Mouse (Mus musculus) hindbrain, embryonic 16.5 days (tissue): ENCODE measurements at regions not wholly inside any gene's neighbourhood (a gene's known extent, or its start where the extent isn't known, plus 50 kb on each side); places are given as distances from the start of the nearest gene placed in this dataset.

Experiments
- ATAC-seq: fragments of 200-750 bp; cut with Nextera tagmentation; 2 replicates; pipeline ENCODE4 v1.8.0; 2017; ENCODE audit warnings: moderate TSS enrichment, moderate library complexity
- H3K27ac ChIP-seq: fragments of 300-500 bp; sonication (generic); 2 replicates; pipeline ENCODE4 v1.5.1; 2014; ENCODE audit warnings: low read depth, mild to moderate bottlenecking, control low read depth, low read length, moderate library complexity
- H3K27me3 ChIP-seq: fragments of 300-500 bp; sonication (generic); replicated peaks from 2 replicates; pipeline ENCODE4 v1.6.1; 2014; ENCODE audit warnings: low read length; ENCODE audit not compliant: control insufficient read depth, insufficient read depth
- H3K36me3 ChIP-seq: fragments of 300-500 bp; sonication (generic); 2 replicates; pipeline ENCODE4 v1.6.1; 2014; ENCODE audit warnings: mild to moderate bottlenecking, low read length, moderate library complexity, mixed read lengths; ENCODE audit not compliant: control insufficient read depth, insufficient read depth
- H3K4me1 ChIP-seq: fragments of 300-500 bp; sonication (generic); 2 replicates; pipeline ENCODE4 v1.6.1; 2014; ENCODE audit warnings: low read depth, low read length; ENCODE audit not compliant: control insufficient read depth, insufficient read depth
- H3K4me2 ChIP-seq: fragments of 300-500 bp; sonication (generic); 2 replicates; pipeline ENCODE4 v1.6.1; 2014; ENCODE audit warnings: mild to moderate bottlenecking, low read length, control low read depth, moderate library complexity
- H3K4me3 ChIP-seq: fragments of 300-500 bp; sonication (generic); 2 replicates; pipeline ENCODE4 v1.5.1; 2014; ENCODE audit warnings: mild to moderate bottlenecking, low read length, control low read depth, moderate library complexity
- H3K9ac ChIP-seq: fragments of 300-500 bp; sonication (generic); 2 replicates; pipeline ENCODE4 v1.6.1; 2014; ENCODE audit warnings: low read depth, mild to moderate bottlenecking, control low read depth, low read length, moderate library complexity
- H3K9me3 ChIP-seq: fragments of 300-500 bp; sonication (generic); 2 replicates; pipeline ENCODE4 v1.6.1; 2014; ENCODE audit warnings: mild to moderate bottlenecking, low read length, moderate library complexity; ENCODE audit not compliant: control insufficient read depth
- WGBS: fragments of 180-500 bp; shearing (Covaris S2); extraction: QIAGEN DNeasy Blood & Tissue Kit; methylation state at CpG from one replicate; pipeline ENCODE4 v1.1.7; 2014; 5-methylcytosine and 5-hydroxymethylcytosine counted together

GRCm38 (mm10) chr3:19458386-19458785 is 170.1 kb downstream of the 1700064H15Rik start:
- H3K4me3 ChIP-seq = no peak overlapping the region

GRCm38 (mm10) chr3:19457431-19457830 is 171.0 kb downstream of the 1700064H15Rik start:
- H3K27me3 ChIP-seq = no peaks in the 10 kb centered on the region
- no peak overlapping the region for H3K27ac ChIP-seq
- no peak for ATAC-seq
- no peak overlapping the region for H3K4me3 ChIP-seq
- H3K9ac ChIP-seq = no peak overlapping the region
- H3K9me3 ChIP-seq = no peaks in the 10 kb centered on the region
- no peak overlapping the region for H3K4me2 ChIP-seq
- H3K36me3 ChIP-seq = no peaks in the 10 kb centered on the region
- H3K4me1 ChIP-seq = no peaks in the 10 kb centered on the region
- 93% methylated on average over 2 of the region's 2 CpGs for WGBS

More at GRCm38 (mm10) chr3:19458386-19458785, 170.1 kb downstream of the 1700064H15Rik start:
- no peak overlapping the region for H3K9ac ChIP-seq
- no peak overlapping the region for H3K4me2 ChIP-seq
- no peaks in the 10 kb centered on the region for H3K4me1 ChIP-seq
- H3K9me3 ChIP-seq = no peaks in the 10 kb centered on the region
- 96% methylated on average over 8 of the region's 8 CpGs for WGBS
- H3K36me3 ChIP-seq = no peaks in the 10 kb centered on the region
- ATAC-seq = no peak
- H3K27ac ChIP-seq = no peak overlapping the region
- no peaks in the 10 kb centered on the region for H3K27me3 ChIP-seq

DNA sequence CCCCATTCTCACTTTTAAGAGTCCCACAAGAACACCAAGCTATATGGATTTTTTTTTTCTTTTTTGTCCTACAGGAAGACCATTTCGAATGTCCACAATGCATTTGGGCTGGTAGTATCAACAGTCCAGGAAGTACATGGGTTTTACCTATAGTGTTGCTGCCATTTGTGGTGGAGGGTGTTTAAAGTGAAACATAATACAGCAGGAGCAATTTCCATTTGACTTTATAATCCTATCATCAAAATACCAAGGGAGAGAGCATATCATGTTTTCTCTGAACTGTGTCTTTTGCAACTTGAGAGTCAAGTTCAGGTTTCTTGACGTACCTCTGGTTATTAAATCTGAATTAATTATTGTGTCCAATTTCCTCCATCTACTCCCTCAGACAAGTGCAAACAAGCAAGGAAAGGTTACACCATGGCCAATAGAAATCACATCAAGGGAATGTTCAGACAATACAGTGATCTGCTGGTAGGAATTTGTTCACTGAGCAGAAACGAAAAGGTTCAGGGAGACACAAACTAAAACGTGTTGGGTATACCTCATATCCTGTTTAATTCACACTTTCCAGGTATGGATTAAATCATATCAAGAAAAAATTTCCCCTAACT is 172.5 kb downstream of the 1700064H15Rik start:
- Histone ChIP-seq H3K9ac (no peak overlapping the region), H3K4me2 (no peak overlapping the region), H3K27ac (no peak overlapping the region), H3K4me1 (no peaks in the 10 kb centered on the region), H3K36me3 (no peaks in the 10 kb centered on the region), H3K9me3 (no peaks in the 10 kb centered on the region), H3K27me3 (no peaks in the 10 kb centered on the region), H3K4me3 (no peak overlapping the region)
- 82% methylated on average over 4 of the region's 4 CpGs for WGBS
- ATAC-seq = no peak

DNA sequence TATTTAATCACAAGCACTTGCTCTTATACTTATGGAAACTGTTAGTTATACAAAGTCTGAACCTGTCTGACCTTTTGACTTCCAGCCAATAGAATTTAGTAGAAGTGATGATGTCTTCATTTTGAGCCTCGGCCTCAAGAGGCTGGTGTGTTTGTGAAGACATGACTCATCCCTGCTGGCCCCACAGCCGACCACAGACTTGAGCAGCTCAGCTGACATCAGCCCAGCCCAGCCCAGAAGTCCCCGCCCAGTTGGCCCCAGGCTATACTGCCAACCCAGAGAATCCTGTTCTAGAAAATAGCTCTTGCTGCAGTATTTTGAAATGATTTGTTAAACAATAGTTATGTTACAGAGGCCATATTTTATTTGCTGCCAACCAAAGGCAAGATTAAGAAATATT is 177.5 kb downstream of the 1700064H15Rik start:
- no peaks in the 10 kb centered on the region for H3K27me3 ChIP-seq
- H3K4me3 ChIP-seq = no peak overlapping the region
- H3K36me3 ChIP-seq = no peaks in the 10 kb centered on the region
- H3K4me1 ChIP-seq = no peaks in the 10 kb centered on the region
- H3K9me3 ChIP-seq = no peaks in the 10 kb centered on the region
- no peak for ATAC-seq
- 42% methylated on average over 3 of the region's 3 CpGs for WGBS
- no peak overlapping the region for H3K27ac ChIP-seq
- H3K4me2 ChIP-seq = no peak overlapping the region
- H3K9ac ChIP-seq = no peak overlapping the region

DNA sequence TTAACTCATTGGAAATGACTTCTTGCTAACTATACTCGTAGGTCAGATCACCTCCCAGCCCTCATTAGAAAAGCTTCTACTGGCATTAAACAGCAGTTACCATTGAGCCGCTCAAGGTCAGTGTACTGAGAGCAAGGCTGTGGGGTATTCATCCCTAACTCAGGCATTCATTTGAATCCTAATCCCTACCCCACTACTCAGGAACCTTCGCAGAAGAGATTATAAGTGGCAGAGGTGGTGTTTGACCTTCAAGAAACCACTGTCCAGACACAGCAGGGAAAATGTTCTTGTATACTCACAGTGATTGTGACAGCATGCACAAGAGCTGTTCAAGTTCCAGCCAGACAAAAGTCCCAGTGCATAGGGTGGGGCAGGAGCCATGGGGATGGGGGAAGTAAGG is 179.5 kb downstream of the 1700064H15Rik start:
- no peaks in the 10 kb centered on the region for H3K36me3 ChIP-seq

DNA sequence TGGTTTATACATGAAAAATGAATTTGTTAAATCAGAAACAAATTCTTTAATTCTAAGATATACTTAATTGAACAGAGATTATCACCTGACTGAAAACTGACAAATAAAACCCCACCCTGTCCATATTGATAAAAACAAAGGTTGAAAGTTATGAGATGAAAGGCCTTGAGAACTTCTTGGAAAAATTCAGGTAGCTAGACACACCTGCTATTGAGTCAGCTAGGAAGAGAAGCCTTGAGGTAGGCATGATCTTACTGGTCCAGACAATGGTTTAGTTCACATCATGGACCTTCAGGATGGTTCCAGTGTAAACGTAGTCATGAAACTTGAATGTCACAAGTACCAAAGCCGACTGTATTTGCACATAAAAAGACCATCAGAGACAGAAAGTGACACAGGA is 180.3 kb downstream of the 1700064H15Rik start:
- Histone ChIP-seq H3K4me3 (no peak overlapping the region), H3K9ac (no peak overlapping the region), H3K4me1 (no peaks in the 10 kb centered on the region), H3K27ac (no peak overlapping the region), H3K27me3 (no peaks in the 10 kb centered on the region), H3K4me2 (no peak overlapping the region), H3K36me3 (no peaks in the 10 kb centered on the region), H3K9me3 (no peaks in the 10 kb centered on the region)
- no peak for ATAC-seq
- 91% methylated on average over 2 of the region's 2 CpGs for WGBS

More for the DNA sequence above, 179.5 kb downstream of the 1700064H15Rik start:
- Histone ChIP-seq H3K4me3 (no peak overlapping the region), H3K9me3 (no peaks in the 10 kb centered on the region), H3K27me3 (no peaks in the 10 kb centered on the region), H3K9ac (no peak overlapping the region), H3K4me2 (no peak overlapping the region), H3K27ac (no peak overlapping the region), H3K4me1 (no peaks in the 10 kb centered on the region)
- no peak for ATAC-seq
- WGBS = 91% methylated on average over 3 of the region's 3 CpGs

GRCm38 (mm10) chr3:19447733-19448132 is 180.7 kb downstream of the 1700064H15Rik start:
- Histone ChIP-seq H3K9me3 (no peaks in the 10 kb centered on the region), H3K36me3 (no peaks in the 10 kb centered on the region), H3K4me1 (no peaks in the 10 kb centered on the region), H3K27me3 (no peaks in the 10 kb centered on the region), H3K4me3 (no peak overlapping the region), H3K4me2 (no peak overlapping the region), H3K27ac (no peak overlapping the region), H3K9ac (no peak overlapping the region)
- 74% methylated on average over 1 of the region's 1 CpGs for WGBS
- ATAC-seq = no peak

GRCm38 (mm10) chr3:19444914-19445313 is 183.6 kb downstream of the 1700064H15Rik start:
- WGBS = 67% methylated on average over 2 of the region's 2 CpGs
- ATAC-seq = no peak
- H3K27me3 ChIP-seq = no peaks in the 10 kb centered on the region

GRCm38 (mm10) chr3:19441827-19442226 is 186.7 kb downstream of the 1700064H15Rik start:
- Histone ChIP-seq H3K4me1 (no peaks in the 10 kb centered on the region), H3K9ac (no peak overlapping the region), H3K27me3 (no peaks in the 10 kb centered on the region), H3K9me3 (no peaks in the 10 kb centered on the region), H3K36me3 (no peaks in the 10 kb centered on the region), H3K4me3 (no peak overlapping the region), H3K4me2 (no peak overlapping the region), H3K27ac (no peak overlapping the region)
- WGBS = 64% methylated on average over 1 of the region's 1 CpGs
- no peak for ATAC-seq

More at GRCm38 (mm10) chr3:19444914-19445313, 183.6 kb downstream of the 1700064H15Rik start:
- no peaks in the 10 kb centered on the region for H3K9me3 ChIP-seq
- H3K36me3 ChIP-seq = no peaks in the 10 kb centered on the region
- no peak overlapping the region for H3K4me3 ChIP-seq
- no peak overlapping the region for H3K9ac ChIP-seq
- H3K4me1 ChIP-seq = no peaks in the 10 kb centered on the region
- no peak overlapping the region for H3K27ac ChIP-seq
- no peak overlapping the region for H3K4me2 ChIP-seq

- 84% methylated on average over 4 of the region's 4 CpGs for WGBS
- H3K9ac ChIP-seq = no peak overlapping the region
Measured at GRCm38 (mm10) chr3:19430159-19430558, 198.3 kb downstream of the 1700064H15Rik start.

More at GRCm38 (mm10) chr3:19430159-19430558, 198.3 kb downstream of the 1700064H15Rik start:
- no peak overlapping the region for H3K4me2 ChIP-seq
- no peak for ATAC-seq
- H3K4me1 ChIP-seq = no peaks in the 10 kb centered on the region
- no peaks in the 10 kb centered on the region for H3K9me3 ChIP-seq
- H3K36me3 ChIP-seq = no peaks in the 10 kb centered on the region
- H3K4me3 ChIP-seq = no peak overlapping the region
- H3K27ac ChIP-seq = no peak overlapping the region
- H3K27me3 ChIP-seq = no peaks in the 10 kb centered on the region
